Mouse (Mus musculus): ENCODE results near the gene Cers5.

Cers5 gene

GRCm38 (mm10) chr15:99724292-99725021 lies 48.2 kb downstream of the Cers5 start:
- peak; percentile 91 for DNase-seq

- DNase-seq, result peak; percentile 78
Measured at GRCm38 (mm10) chr15:99723515-99724291, 49.0 kb downstream of the Cers5 start.

GRCm38 (mm10) chr15:99723120-99723514 lies 49.6 kb downstream of the Cers5 start:
- DNase-seq, result no peak

GRCm38 (mm10) chr15:99721921-99722743 lies 50.6 kb downstream of the Cers5 start:
- DNase-seq, result no peak

GRCm38 (mm10) chr15:99719865-99720264 lies 52.8 kb downstream of the Cers5 start:
- DNase-seq, result no peak

GRCm38 (mm10) chr15:99718461-99719021 lies 54.1 kb downstream of the Cers5 start:
- DNase-seq, result peak; percentile 92

GRCm38 (mm10) chr15:99717386-99718334 lies 55.0 kb downstream of the Cers5 start, which contains the start of gene Gpd1:
Gene Gpd1, plus strand, starts transcription at chr15:99717515.
- peak; percentile 90 for DNase-seq

GRCm38 (mm10) chr15:99716814-99717213 lies 55.9 kb downstream of the Cers5 start:
- no peak for DNase-seq

- DNase-seq, result peak; percentile 83
Measured at GRCm38 (mm10) chr15:99715982-99716746, 56.5 kb downstream of the Cers5 start.

- no peak for DNase-seq
Measured at GRCm38 (mm10) chr15:99715361-99715865, 57.3 kb downstream of the Cers5 start.

- peak; percentile 90 for DNase-seq
Measured at GRCm38 (mm10) chr15:99714858-99715257, 57.8 kb downstream of the Cers5 start.

- DNase-seq, result no peak
Measured at GRCm38 (mm10) chr15:99714206-99714605, 58.5 kb downstream of the Cers5 start.

- DNase-seq, result no peak
Measured at GRCm38 (mm10) chr15:99713569-99713968, 59.1 kb downstream of the Cers5 start.

- DNase-seq, result no peak
Measured at GRCm38 (mm10) chr15:99712666-99713559, 59.8 kb downstream of the Cers5 start.

GRCm38 (mm10) chr15:99711491-99711890 lies 61.2 kb downstream of the Cers5 start:
- DNase-seq, result no peak

- no peak for DNase-seq
Measured at GRCm38 (mm10) chr15:99710221-99711190, 62.2 kb downstream of the Cers5 start.

- no peak for DNase-seq
Measured at GRCm38 (mm10) chr15:99708176-99708575, 64.5 kb downstream of the Cers5 start.

- peak; percentile 73 for DNase-seq
Measured at GRCm38 (mm10) chr15:99705440-99706048, 67.1 kb downstream of the Cers5 start, which contains the start of gene Gm17349. Gene Gm17349, minus strand, starts transcription at chr15:99705490.
